Mouse (Mus musculus) myocyte (in vitro differentiated cells): ENCODE measurements around the gene Efcab11.

ENCODE experiments used
- CEBPB ChIP-seq: IDR thresholded peaks from 2 replicates; pipeline ENCODE4 v1.6.1; 2011; ENCODE audit warnings: mild to moderate bottlenecking, moderate library complexity; ENCODE audit not compliant: poor library complexity, insufficient read depth, severe bottlenecking
- E2F4 ChIP-seq: IDR thresholded peaks from one replicate; pipeline ENCODE4 v1.6.1; 2011; ENCODE audit warnings: mild to moderate bottlenecking, control low read depth, moderate library complexity; ENCODE audit not compliant: insufficient read depth
- MAX ChIP-seq: IDR thresholded peaks from one replicate; pipeline ENCODE4 v1.6.1; 2011; ENCODE audit warnings: low read depth, mild to moderate bottlenecking, control low read depth
- MYOG ChIP-seq, 3 experiments: IDR thresholded peaks; one replicate each; pipeline ENCODE4 v1.6.1; 2011; ENCODE audit warnings: control low read depth in 2 of 3, low read depth in 2 of 3, mild to moderate bottlenecking in 2 of 3; ENCODE audit not compliant: insufficient read length in 2 of 3, control insufficient read depth in 1 of 3, insufficient read depth in 1 of 3
- POLR2A ChIP-seq: IDR thresholded peaks from one replicate; pipeline ENCODE4 v1.6.1; 2011; ENCODE audit warnings: low read depth, mild to moderate bottlenecking, control low read depth, moderate library complexity; ENCODE audit not compliant: insufficient read length
- POLR2AphosphoS2 ChIP-seq: IDR thresholded peaks from one replicate; pipeline ENCODE4 v1.6.1; 2011; ENCODE audit warnings: low read depth, control low read depth; ENCODE audit not compliant: insufficient read length
- REST ChIP-seq: IDR thresholded peaks from one replicate; pipeline ENCODE4 v1.6.1; 2011; ENCODE audit warnings: mild to moderate bottlenecking, control low read depth, moderate library complexity; ENCODE audit not compliant: insufficient read depth, insufficient read length
- TCF3 ChIP-seq: IDR thresholded peaks from one replicate; pipeline ENCODE4 v1.6.1; 2011; ENCODE audit warnings: low read depth, control low read depth; ENCODE audit not compliant: insufficient read length
- USF1 ChIP-seq: IDR thresholded peaks from one replicate; pipeline ENCODE4 v1.6.1; 2011; ENCODE audit warnings: low read depth, mild to moderate bottlenecking, control low read depth, moderate library complexity

GRCm38 (mm10) chr12:99794158-99794515, 90.1 kb downstream of the Efcab11 start:
- no peak for TF ChIP-seq POLR2A
- TF ChIP-seq E2F4: no peak
- no peak for TF ChIP-seq POLR2AphosphoS2
- no peak for TF ChIP-seq MYOG (IDR thresholded peaks at IDR 0.05; ENCODE audit: control insufficient read depth in 1 of 3, insufficient read depth in 1 of 3, insufficient read length in 2 of 3, low read depth in 2 of 3)
- no peak for TF ChIP-seq USF1
- TF ChIP-seq MAX: no peak
- no peak for TF ChIP-seq CEBPB
- TF ChIP-seq REST: no peak
- no peak for TF ChIP-seq TCF3
